Mouse (Mus musculus): ENCODE data around the gene Gm49388.

DNA sequence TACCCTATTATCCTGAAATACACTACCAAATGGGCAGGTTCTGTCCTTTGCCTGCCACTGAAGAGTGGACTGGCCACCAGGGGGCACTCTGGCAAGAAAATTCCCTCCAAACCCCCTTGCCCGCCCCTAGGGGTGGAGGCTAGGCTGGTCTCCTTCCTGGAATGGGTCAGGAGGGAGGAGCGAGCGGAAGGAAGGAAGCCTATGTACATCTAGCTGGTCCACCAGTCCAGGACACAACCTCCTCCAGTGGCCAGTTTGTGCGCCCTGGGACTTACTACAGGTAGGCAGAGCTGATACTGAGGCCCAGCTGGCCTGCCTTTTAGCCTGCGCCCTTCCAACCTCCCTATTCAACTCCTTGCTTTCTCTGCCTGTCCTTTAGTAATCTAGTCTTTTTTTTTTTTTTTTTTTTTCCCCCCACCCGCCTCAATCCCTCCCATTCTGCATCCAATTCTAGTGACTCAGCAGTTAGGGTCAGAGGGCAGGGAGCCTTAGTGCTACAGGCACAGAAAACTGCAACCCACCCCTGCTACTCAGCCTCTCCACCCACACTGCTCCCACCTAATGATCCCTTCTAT is 15.1 kb downstream of the Gm49388 start, which contains the start of gene Hsd3b7:
- TF ChIP-seq CTCF (IDR thresholded peaks at IDR 0.05; ENCODE audit: low read depth) (peak; percentile 97), EP300 (IDR thresholded peaks at IDR 0.05; ENCODE audit: low read depth) (peak; percentile 65; the same call in 1 of the 2 replicates)

All from liver, postnatal 0 days (tissue).